Mouse (Mus musculus) liver, adult 2 months (tissue): Measurements from ENCODE around the gene Rasgef1a. TPM values are rescaled to one million over a fixed set of nuclear protein-coding genes. Genes with fewer than 3 reads are reported as not detected.

Experiments
- DNase-seq: peaks from one replicate; pipeline ENCODE4 v3.0.0-alpha.2; 2011; ENCODE audit warnings: low read depth, low spot score; ENCODE audit errors: extremely low read depth
- H3K27ac ChIP-seq: fragments of 200-500 bp; replicated peaks from 2 replicates; pipeline ENCODE4 v1.5.1; 2012; ENCODE audit warnings: low read depth, mild to moderate bottlenecking, control low read depth, inconsistent platforms, low read length; ENCODE audit not compliant: insufficient read depth
- H3K27me3 ChIP-seq: fragments of 200-500 bp; 2 replicates; pipeline ENCODE4 v1.6.1; 2012; ENCODE audit warnings: mild to moderate bottlenecking, moderate library complexity, low read length, inconsistent platforms; ENCODE audit not compliant: control insufficient read depth, insufficient read depth
- H3K36me3 ChIP-seq: fragments of 200-500 bp; 2 replicates; pipeline ENCODE4 v1.6.1; 2012; ENCODE audit warnings: low read length, inconsistent platforms; ENCODE audit not compliant: control insufficient read depth, insufficient read depth
- H3K4me1 ChIP-seq: fragments of 200-500 bp; 2 replicates; pipeline ENCODE4 v1.6.1; 2011; ENCODE audit warnings: low read length; ENCODE audit not compliant: control insufficient read depth, insufficient read depth
- H3K4me3 ChIP-seq: fragments of 200-500 bp; 2 replicates; pipeline ENCODE4 v1.5.1; 2011; ENCODE audit warnings: low read depth, mild to moderate bottlenecking, control low read depth, low read length, moderate library complexity; ENCODE audit not compliant: insufficient read depth
- H3K79me2 ChIP-seq: fragments of 200-500 bp; 2 replicates; pipeline ENCODE4 v1.6.1; 2012; ENCODE audit warnings: inconsistent platforms, mild to moderate bottlenecking, low read length, moderate library complexity; ENCODE audit not compliant: control insufficient read depth, insufficient read depth
- H3K9ac ChIP-seq: fragments of 200-500 bp; 2 replicates; pipeline ENCODE4 v1.6.1; 2012; ENCODE audit warnings: low read depth, mild to moderate bottlenecking, control low read depth, inconsistent platforms, low read length
- CTCF ChIP-seq: fragments of 200-500 bp; IDR thresholded peaks from 2 replicates; pipeline ENCODE4 v1.5.1; 2011; ENCODE audit warnings: low read depth, low read length, control low read depth
- POLR2A ChIP-seq: fragments of 200-500 bp; IDR thresholded peaks from 2 replicates; pipeline ENCODE4 v1.6.1; 2011; ENCODE audit warnings: low read length, control low read depth; ENCODE audit not compliant: insufficient read depth; ENCODE audit errors: extremely low read depth
- WGBS: fragments of 180-500 bp; shearing (Covaris S2); methylation state at CpG from one replicate; pipeline ENCODE4 v1.1.7; 2018; 5-methylcytosine and 5-hydroxymethylcytosine counted together
- polyA plus RNA-seq: library from polyadenylated mRNA; depleted of rRNA; stranded (reverse); fragments of >200 nt; gene quantifications from 2 replicates; pipeline ENCODE4 v1.2.3, GENCODE M21; 2012
- total RNA-seq: library from RNA; depleted of rRNA; stranded (reverse); fragments of >200 nt; gene quantifications from 2 replicates; pipeline ENCODE4 v1.2.3, GENCODE M21; 2014

Gene Rasgef1a
- total and polyA plus RNA-seq, 2 experiments: 0.06 TPM; not detected in 1

- Histone ChIP-seq H3K27me3 (peaks cover 8% of the 10 kb centered on the region; the same call in 1 of the 2 replicates), H3K27ac (no peak overlapping the region), H3K36me3 (no peaks in the 10 kb centered on the region), H3K4me1 (peaks cover 3% of the 10 kb centered on the region; the same call in 1 of the 2 replicates), H3K4me3 (no peak overlapping the region), H3K79me2 (no peaks in the 10 kb centered on the region), H3K9ac (no peak overlapping the region)
- 77% methylated on average over 5 of the region's 5 CpGs for WGBS
- no peak for DNase-seq
- no peak for TF ChIP-seq CTCF
- TF ChIP-seq POLR2A: no peak
These were observed 59.2 kb downstream of the Rasgef1a start for GRCm38 (mm10) chr6:118070321-118071012.

- DNase-seq: no peak
- Histone ChIP-seq H3K4me1 (peaks cover 3% of the 10 kb centered on the region; the same call in 1 of the 2 replicates), H3K4me3 (no peak overlapping the region), H3K36me3 (no peaks in the 10 kb centered on the region), H3K27me3 (peaks cover 8% of the 10 kb centered on the region; the same call in 1 of the 2 replicates), H3K9ac (no peak overlapping the region), H3K79me2 (no peaks in the 10 kb centered on the region), H3K27ac (no peak overlapping the region)
- TF ChIP-seq CTCF: no peak
- TF ChIP-seq POLR2A: no peak
- 91% methylated on average over 4 of the region's 4 CpGs for WGBS
These were observed 59.7 kb downstream of the Rasgef1a start for GRCm38 (mm10) chr6:118071013-118071350.

- no peaks in the 10 kb centered on the region for H3K79me2 ChIP-seq
- peaks cover 3% of the 10 kb centered on the region; the same call in 1 of the 2 replicates for H3K4me1 ChIP-seq
- H3K4me3 ChIP-seq: no peak overlapping the region
- no peak overlapping the region for H3K27ac ChIP-seq
- 91% methylated on average over 3 of the region's 3 CpGs for WGBS
- peaks cover 4% of the 10 kb centered on the region; the same call in 1 of the 2 replicates for H3K27me3 ChIP-seq
- no peak overlapping the region for H3K9ac ChIP-seq
- DNase-seq: no peak
- TF ChIP-seq POLR2A (no peak), CTCF (no peak)
- no peaks in the 10 kb centered on the region for H3K36me3 ChIP-seq
These were observed 60.2 kb downstream of the Rasgef1a start for GRCm38 (mm10) chr6:118071416-118071815.

GRCm38 (mm10) chr6:118072176-118072575, 60.9 kb downstream of the Rasgef1a start:
- TF ChIP-seq CTCF: no peak

GRCm38 (mm10) chr6:118074151-118074550, 62.9 kb downstream of the Rasgef1a start:
- Histone ChIP-seq H3K4me3 (no peak overlapping the region), H3K4me1 (no peaks in the 10 kb centered on the region), H3K36me3 (no peaks in the 10 kb centered on the region), H3K27ac (no peak overlapping the region), H3K79me2 (no peaks in the 10 kb centered on the region), H3K27me3 (no peaks in the 10 kb centered on the region), H3K9ac (no peak overlapping the region)
- no peak for TF ChIP-seq POLR2A
- TF ChIP-seq CTCF: no peak
- no peak for DNase-seq
- 70% methylated on average over 3 of the region's 3 CpGs for WGBS

More at GRCm38 (mm10) chr6:118072176-118072575, 60.9 kb downstream of the Rasgef1a start:
- no peaks in the 10 kb centered on the region for H3K79me2 ChIP-seq
- H3K9ac ChIP-seq: no peak overlapping the region
- H3K4me1 ChIP-seq: no peaks in the 10 kb centered on the region
- H3K27me3 ChIP-seq: no peaks in the 10 kb centered on the region; the same call in 1 of the 2 replicates
- no peak overlapping the region for H3K4me3 ChIP-seq
- H3K27ac ChIP-seq: no peak overlapping the region
- DNase-seq: no peak
- WGBS: 81% methylated on average over 1 of the region's 1 CpGs
- no peaks in the 10 kb centered on the region for H3K36me3 ChIP-seq

- H3K4me3 ChIP-seq: no peak overlapping the region
- TF ChIP-seq POLR2A (no peak), CTCF (no peak)
- H3K27me3 ChIP-seq: no peaks in the 10 kb centered on the region
- no peak for DNase-seq
- no peak overlapping the region for H3K9ac ChIP-seq
- no peak overlapping the region for H3K27ac ChIP-seq
- H3K4me1 ChIP-seq: no peaks in the 10 kb centered on the region
- no peaks in the 10 kb centered on the region for H3K79me2 ChIP-seq
- 86% methylated on average over 3 of the region's 3 CpGs for WGBS
- H3K36me3 ChIP-seq: no peaks in the 10 kb centered on the region
These were observed 65.0 kb downstream of the Rasgef1a start for GRCm38 (mm10) chr6:118076256-118076655.
